Mouse (Mus musculus) cerebellum, adult 9-10 months (tissue): ENCODE measurements at regions not wholly inside any gene's neighbourhood (a gene's known extent, or its start where the extent isn't known, plus 50 kb on each side); places are given as distances from the start of the nearest gene placed in this dataset.

Experiments used
- DNase-seq: peaks from one replicate; pipeline ENCODE4 v3.0.0; 2022

- DNase-seq, result no peak
These were observed 75.6 kb upstream of the Tmprss2 start for GRCm38 (mm10) chr16:97686561-97686960.

- no peak for DNase-seq
These were observed 74.7 kb upstream of the Tmprss2 start for GRCm38 (mm10) chr16:97685603-97686285.

GRCm38 (mm10) chr16:97681191-97681590 lies 70.2 kb upstream of the Tmprss2 start:
- DNase-seq, result no peak

GRCm38 (mm10) chr16:97679820-97680219 lies 68.8 kb upstream of the Tmprss2 start:
- no peak for DNase-seq

- no peak for DNase-seq
These were observed 68.3 kb upstream of the Tmprss2 start for GRCm38 (mm10) chr16:97679252-97679651.

- no peak for DNase-seq
These were observed 66.6 kb upstream of the Tmprss2 start for GRCm38 (mm10) chr16:97677621-97678020.

- DNase-seq, result no peak
These were observed 62.6 kb upstream of the Tmprss2 start for GRCm38 (mm10) chr16:97673576-97673975.

- DNase-seq, result peak; percentile 52
These were observed 59.4 kb upstream of the Tmprss2 start for GRCm38 (mm10) chr16:97670131-97671038.

GRCm38 (mm10) chr16:97667536-97667935 lies 56.5 kb upstream of the Tmprss2 start:
- DNase-seq, result no peak

GRCm38 (mm10) chr16:97665518-97665917 lies 54.5 kb upstream of the Tmprss2 start:
- DNase-seq, result no peak
